Mouse (Mus musculus) bone marrow macrophage, adult 2 months (primary cell): ENCODE measurements at regions not wholly inside any gene's neighbourhood (a gene's known extent, or its start where the extent isn't known, plus 50 kb on each side); places are given as distances from the start of the nearest gene placed in this dataset.

Experiments used
- CTCF ChIP-seq: IDR thresholded peaks from 2 replicates; pipeline ENCODE4 v1.5.1; 2012; ENCODE audit warnings: low read depth, mild to moderate bottlenecking, low read length, moderate library complexity
- POLR2A ChIP-seq: IDR thresholded peaks from 2 replicates; pipeline ENCODE4 v1.6.1; 2012; ENCODE audit warnings: mild to moderate bottlenecking, low read depth, low read length, borderline replicate concordance

DNA sequence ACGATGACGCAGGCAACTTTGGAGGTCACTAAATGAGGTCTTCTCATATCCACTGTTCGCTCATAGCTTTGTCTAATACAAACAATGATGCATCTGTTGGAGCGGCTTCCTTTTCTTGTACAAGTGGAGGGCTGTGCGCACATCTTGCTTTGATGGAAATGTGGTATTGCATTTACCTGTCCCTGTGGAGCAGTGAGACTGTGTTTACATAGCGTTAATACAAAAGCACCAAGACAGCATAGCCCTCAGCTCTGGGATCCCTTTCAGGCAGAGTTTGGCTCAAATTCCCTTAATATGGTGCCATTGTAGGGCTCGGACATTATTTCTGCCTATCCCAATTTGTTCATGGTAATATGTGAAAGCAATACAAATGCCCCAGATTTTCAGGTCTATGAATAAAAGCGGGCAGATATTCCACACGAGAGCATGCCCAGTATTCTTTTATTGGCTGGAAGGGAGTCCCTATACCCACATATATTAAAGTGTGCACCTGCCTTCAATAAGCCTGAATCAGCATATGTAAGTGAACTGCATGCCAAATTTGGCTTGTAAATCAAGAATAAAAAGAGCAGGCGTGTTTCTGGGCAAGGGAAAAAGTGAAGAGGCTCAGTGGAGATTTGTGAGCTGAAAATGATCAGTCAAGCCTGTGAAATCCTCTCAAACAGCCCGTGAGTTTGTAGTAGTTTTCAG lies 236.6 kb downstream of the Fgf9 start:
- no peak for TF ChIP-seq POLR2A
- no peak for TF ChIP-seq CTCF
